Mouse (Mus musculus) MEL (cell line): ENCODE data around the gene Gm20388.

ENCODE experiments used
- CTCF ChIP-seq, 3 experiments: IDR thresholded peaks in 2 of 3; conservative IDR thresholded peaks in 1 of 3; 2 replicates each; pipeline ENCODE4 v1.5.1; 2011 to 2012; ENCODE audit warnings: low read length in 3 of 3, low read depth in 2 of 3, mild to moderate bottlenecking in 2 of 3, improper control_type of control experiment in 1 of 3, inconsistent platforms in 1 of 3, mixed read lengths in 1 of 3, moderate library complexity in 1 of 3; ENCODE audit not compliant: control insufficient read depth in 1 of 3, insufficient read depth in 1 of 3, poor library complexity in 1 of 3, severe bottlenecking in 1 of 3
- E2F4 ChIP-seq: IDR thresholded peaks from 2 replicates; pipeline ENCODE4 v1.6.1; 2011; ENCODE audit warnings: low read depth, low read length, improper control_type of control experiment, borderline replicate concordance
- EP300 ChIP-seq, 2 experiments: IDR thresholded peaks; 2 replicates each; pipeline ENCODE4 v1.6.1; 2011; ENCODE audit warnings: improper control_type of control experiment in 2 of 2, low read length in 2 of 2, low read depth in 1 of 2, mild to moderate bottlenecking in 1 of 2
- GABPA ChIP-seq: IDR thresholded peaks from 2 replicates; pipeline ENCODE4 v1.6.1; 2012; ENCODE audit warnings: low read depth, mild to moderate bottlenecking, inconsistent platforms, low read length, improper control_type of control experiment, moderate library complexity
- HCFC1 ChIP-seq: IDR thresholded peaks from 2 replicates; pipeline ENCODE4 v1.6.1; 2012; ENCODE audit warnings: low read depth, mild to moderate bottlenecking, inconsistent platforms, low read length, improper control_type of control experiment, moderate library complexity
- MEF2A ChIP-seq: IDR thresholded peaks from 2 replicates; pipeline ENCODE4 v1.6.1; 2014; ENCODE audit warnings: low read depth, mild to moderate bottlenecking, inconsistent platforms, low read length, improper control_type of control experiment; ENCODE audit not compliant: poor library complexity, insufficient replicate concordance, severe bottlenecking; ENCODE audit errors: extremely low read depth
- MYC ChIP-seq: IDR thresholded peaks from 2 replicates; pipeline ENCODE4 v1.6.1; 2011; ENCODE audit warnings: low read depth, mild to moderate bottlenecking, low read length, improper control_type of control experiment, moderate library complexity
- NELFE ChIP-seq: IDR thresholded peaks from 2 replicates; pipeline ENCODE4 v1.6.1; 2011; ENCODE audit warnings: low read depth, low read length, improper control_type of control experiment
- POLR2A ChIP-seq, 2 experiments: IDR thresholded peaks; 2 replicates each; pipeline ENCODE4 v1.6.1; 2011 to 2012; ENCODE audit warnings: low read length in 2 of 2, mild to moderate bottlenecking in 2 of 2, control low read depth in 1 of 2, improper control_type of control experiment in 1 of 2, low read depth in 1 of 2, moderate library complexity in 1 of 2; ENCODE audit not compliant: control insufficient read depth in 1 of 2, insufficient read depth in 1 of 2, poor library complexity in 1 of 2
- TAL1 ChIP-seq: IDR thresholded peaks from 2 replicates; pipeline ENCODE4 v1.6.1; 2012; ENCODE audit warnings: mild to moderate bottlenecking, inconsistent platforms, low read length, moderate library complexity, mixed read lengths
- USF1 ChIP-seq: IDR thresholded peaks from 2 replicates; pipeline ENCODE4 v1.6.1; 2014; ENCODE audit warnings: low read depth, mild to moderate bottlenecking, inconsistent platforms, low read length, improper control_type of control experiment, moderate library complexity
- ZC3H11A ChIP-seq: IDR thresholded peaks from 2 replicates; pipeline ENCODE4 v1.6.1; 2012; ENCODE audit warnings: low read depth, mild to moderate bottlenecking, inconsistent platforms, low read length, improper control_type of control experiment
- ZMIZ1 ChIP-seq: IDR thresholded peaks from 2 replicates; pipeline ENCODE4 v1.6.1; 2012; ENCODE audit warnings: low read depth, mild to moderate bottlenecking, inconsistent platforms, low read length, improper control_type of control experiment, moderate library complexity
- ZNF384 ChIP-seq: IDR thresholded peaks from 2 replicates; pipeline ENCODE4 v1.6.1; 2012; ENCODE audit warnings: low read depth, mild to moderate bottlenecking, inconsistent platforms, low read length, improper control_type of control experiment

DNA sequence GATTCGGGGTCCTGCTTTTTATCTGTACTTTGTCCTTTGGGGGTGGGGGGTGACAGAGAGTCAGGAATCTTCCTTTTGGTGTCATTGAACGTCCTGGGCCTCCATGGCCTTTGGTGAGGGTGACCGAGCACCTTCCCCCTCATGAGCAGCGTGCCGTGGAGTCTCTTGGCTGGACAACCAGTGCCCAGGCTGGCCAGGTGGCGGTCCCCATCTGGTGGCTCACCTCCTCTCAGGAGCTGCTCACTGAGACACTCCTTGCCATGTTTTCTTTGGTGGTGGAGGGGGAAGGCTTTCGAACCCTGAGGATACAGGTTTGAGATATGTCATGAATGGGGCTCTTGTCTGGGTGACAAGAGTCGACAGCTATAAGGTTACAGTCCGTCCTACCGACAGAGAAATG is 139.7 kb downstream of the Gm20388 start:
- TF ChIP-seq TAL1 (no peak), HCFC1 (no peak), POLR2A (IDR thresholded peaks at IDR 0.05; ENCODE audit: control insufficient read depth in 1 of 2, insufficient read depth in 1 of 2, low read depth in 1 of 2, low read length in 2 of 2, poor library complexity in 1 of 2) (no peak), ZNF384 (no peak), ZMIZ1 (no peak), NELFE (no peak), CTCF (IDR thresholded peaks at IDR 0.05 in 2 of 3, conservative IDR thresholded peaks at IDR 0.05 in 1 of 3; ENCODE audit: control insufficient read depth in 1 of 3, insufficient read depth in 1 of 3, low read depth in 2 of 3, low read length in 3 of 3, poor library complexity in 1 of 3, severe bottlenecking in 1 of 3) (no peak), ZC3H11A (no peak), MYC (no peak), EP300 (IDR thresholded peaks at IDR 0.05; ENCODE audit: low read depth in 1 of 2, low read length in 2 of 2) (no peak), E2F4 (no peak), GABPA (no peak), USF1 (no peak), MEF2A (no peak)
